Mouse (Mus musculus) bone marrow, adult 2 months (tissue): ENCODE results near the gene Cilp2. TPM values are rescaled to one million over a fixed set of nuclear protein-coding genes. Genes with fewer than 3 reads are reported as not detected.

Source experiments
- H3K27ac ChIP-seq: fragments of 200-500 bp; 2 replicates; pipeline ENCODE4 v1.5.1; 2012; ENCODE audit warnings: low read depth, mild to moderate bottlenecking, control low read depth, inconsistent platforms, low read length; ENCODE audit not compliant: control insufficient read depth, poor library complexity, insufficient read depth
- H3K4me1 ChIP-seq: fragments of 200-500 bp; 2 replicates; pipeline ENCODE4 v1.6.1; 2011; ENCODE audit warnings: low read length; ENCODE audit not compliant: control insufficient read depth, insufficient read depth
- H3K4me3 ChIP-seq: fragments of 200-500 bp; replicated peaks from 2 replicates; pipeline ENCODE3; 2011; ENCODE audit warnings: mild to moderate bottlenecking, low read depth, low read length, control low read depth; ENCODE audit not compliant: control insufficient read depth
- CTCF ChIP-seq: fragments of 200-500 bp; IDR thresholded peaks from 2 replicates; pipeline ENCODE4 v1.5.1; 2011; ENCODE audit warnings: low read length, control low read depth; ENCODE audit not compliant: control insufficient read depth, insufficient read depth
- POLR2A ChIP-seq: fragments of 200-500 bp; IDR thresholded peaks from 2 replicates; pipeline ENCODE4 v1.6.1; 2011; ENCODE audit warnings: low read depth, mild to moderate bottlenecking, control low read depth, low read length, borderline replicate concordance; ENCODE audit not compliant: control insufficient read depth
- WGBS: fragments of 180-500 bp; shearing (Covaris S2); methylation state at CpG from one replicate; pipeline ENCODE4 v1.1.7; 2018; 5-methylcytosine and 5-hydroxymethylcytosine counted together
- polyA plus RNA-seq: library from polyadenylated mRNA; stranded (reverse); fragments of >200 nt; gene quantifications from 2 replicates; pipeline ENCODE4 v1.2.4, GENCODE M21; 2011; ENCODE audit warnings: low replicate concordance; ENCODE audit not compliant: missing spikeins, insufficient read depth, insufficient read length

Gene Cilp2
- polyA plus RNA-seq, result not detected in 2 replicates

DNA sequence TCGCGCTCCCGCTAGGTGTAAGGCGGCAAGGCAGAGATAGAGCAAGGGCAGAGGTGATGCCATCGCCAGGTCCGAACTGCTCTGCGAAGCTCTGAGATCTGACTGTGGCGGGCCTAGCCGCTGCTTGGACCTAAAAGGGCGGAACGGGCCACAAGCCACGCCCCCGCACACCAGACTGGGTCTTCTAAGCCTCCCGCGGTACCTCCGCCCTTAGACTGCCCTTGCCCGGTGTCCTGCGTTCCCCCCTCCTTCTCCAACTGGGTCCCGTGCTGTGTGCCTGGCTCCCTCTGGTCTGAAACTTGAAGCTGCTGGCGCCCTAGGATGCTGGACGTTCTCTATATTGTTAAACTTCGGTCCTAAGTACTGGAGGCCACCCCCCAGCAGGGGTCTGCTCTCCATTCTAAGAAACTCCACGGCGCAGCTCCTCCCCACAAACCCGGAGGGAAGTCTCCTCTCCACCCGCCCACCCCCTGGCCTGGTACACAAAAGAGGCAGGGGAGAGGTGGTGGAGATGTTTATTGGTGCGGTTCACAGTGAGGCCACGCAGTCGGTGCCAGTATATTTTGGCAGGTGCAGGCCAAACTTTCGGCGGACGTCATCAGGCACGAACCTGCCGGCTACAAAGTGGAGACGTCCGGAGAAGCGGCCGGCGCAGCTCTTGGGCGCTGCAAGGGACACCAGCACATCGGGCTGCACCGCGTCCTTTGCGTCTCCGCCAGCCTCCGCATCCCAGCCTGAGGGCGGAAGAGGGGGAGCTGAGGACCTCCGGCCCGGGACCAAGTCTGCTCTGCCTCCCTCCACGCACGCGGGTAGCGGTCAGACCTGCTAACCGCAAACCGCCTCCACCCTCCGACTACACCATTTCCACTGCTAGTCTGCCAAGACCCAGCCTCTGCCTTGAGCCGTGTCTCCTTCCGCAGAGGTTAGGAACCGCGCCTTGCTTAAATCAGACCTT, at the start of gene Cilp2:
TSS of gene Cilp2 (minus strand) at position 399 of the 955 bp plus-strand sequence.
- under 1% methylated on average over 60 of the region's 60 CpGs for WGBS
- Histone ChIP-seq H3K27ac (no peak within 1 kb of the TSS), H3K4me1 (no peaks in the 10 kb centered on the region; the same call in 1 of the 2 replicates), H3K4me3 (no peak within 1 kb of the TSS)
- TF ChIP-seq CTCF (no peak), POLR2A (peak; percentile 15; the same call in 1 of the 2 replicates)

GRCm38 (mm10) chr8:69936050-69936794, 48.7 kb upstream of the Cilp2 start:
- Histone ChIP-seq H3K4me3 (no peak overlapping the region), H3K27ac (no peak overlapping the region), H3K4me1 (peaks cover 10% of the 10 kb centered on the region)
- WGBS, result 86% methylated on average over 7 of the region's 7 CpGs
- TF ChIP-seq POLR2A, result no peak

GRCm38 (mm10) chr8:69935431-69935830, 47.9 kb upstream of the Cilp2 start:
- Histone ChIP-seq H3K27ac (no peak overlapping the region), H3K4me3 (no peak overlapping the region), H3K4me1 (peaks cover 10% of the 10 kb centered on the region)
- TF ChIP-seq CTCF, result no peak
- no peak for TF ChIP-seq POLR2A
- WGBS, result 97% methylated on average over 3 of the region's 3 CpGs

DNA sequence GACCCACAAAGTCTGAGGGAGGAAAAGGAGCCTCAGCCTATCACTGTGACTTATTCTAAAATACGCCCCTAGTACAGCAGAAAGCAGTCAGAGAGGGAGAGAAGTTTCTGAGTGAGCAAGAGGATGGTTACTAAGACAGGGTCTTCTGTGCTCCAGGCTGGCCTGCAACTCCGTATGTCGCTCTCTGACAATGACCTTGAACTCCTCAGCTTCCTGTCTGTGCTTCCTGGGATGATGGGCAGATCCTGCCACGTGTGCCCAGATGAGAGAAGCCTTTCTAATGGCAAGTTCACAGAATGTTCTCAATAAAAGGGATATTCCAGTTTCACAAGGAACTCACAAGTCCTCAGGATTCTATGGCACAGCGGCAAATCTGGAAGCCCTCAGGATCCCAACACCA, 47.1 kb upstream of the Cilp2 start:
- no peak overlapping the region for H3K4me3 ChIP-seq
- H3K4me1 ChIP-seq, result peaks cover 4% of the 10 kb centered on the region
- no peak for TF ChIP-seq CTCF
- TF ChIP-seq POLR2A, result no peak
- no peak overlapping the region; the same call in 1 of the 2 replicates for H3K27ac ChIP-seq
- WGBS, result 78% methylated on average over 5 of the region's 5 CpGs

- Histone ChIP-seq H3K27ac (no peak overlapping the region), H3K4me1 (peaks cover 4% of the 10 kb centered on the region), H3K4me3 (no peak overlapping the region)
- WGBS, result 23% methylated on average over 2 of the region's 2 CpGs
- TF ChIP-seq POLR2A, result no peak
- no peak for TF ChIP-seq CTCF
Measured at GRCm38 (mm10) chr8:69933811-69934210, 46.3 kb upstream of the Cilp2 start.

DNA sequence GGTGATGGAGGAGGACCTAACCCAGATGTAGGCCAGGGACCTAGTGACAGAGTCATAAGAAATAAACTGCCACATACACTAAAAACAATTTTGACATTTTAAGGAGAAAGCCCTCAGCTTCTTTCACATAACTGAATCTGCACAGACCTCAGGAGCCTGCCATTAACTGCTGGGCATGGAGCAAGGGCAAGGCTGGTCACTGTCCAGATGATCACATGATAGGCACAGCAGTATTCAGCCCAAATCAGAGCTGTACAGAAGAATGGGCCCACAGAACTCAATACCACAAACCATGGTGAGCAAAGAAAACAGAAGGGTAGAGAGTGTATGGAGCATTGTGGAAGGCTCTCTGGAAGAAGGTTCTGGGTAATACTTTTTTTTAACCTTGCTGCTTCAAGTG, 39.4 kb upstream of the Cilp2 start:
- no peak overlapping the region for H3K4me3 ChIP-seq
- no peak for TF ChIP-seq CTCF
- TF ChIP-seq POLR2A, result no peak
- H3K4me1 ChIP-seq, result peaks cover 2% of the 10 kb centered on the region; the same call in 1 of the 2 replicates
- no peak overlapping the region for H3K27ac ChIP-seq

DNA sequence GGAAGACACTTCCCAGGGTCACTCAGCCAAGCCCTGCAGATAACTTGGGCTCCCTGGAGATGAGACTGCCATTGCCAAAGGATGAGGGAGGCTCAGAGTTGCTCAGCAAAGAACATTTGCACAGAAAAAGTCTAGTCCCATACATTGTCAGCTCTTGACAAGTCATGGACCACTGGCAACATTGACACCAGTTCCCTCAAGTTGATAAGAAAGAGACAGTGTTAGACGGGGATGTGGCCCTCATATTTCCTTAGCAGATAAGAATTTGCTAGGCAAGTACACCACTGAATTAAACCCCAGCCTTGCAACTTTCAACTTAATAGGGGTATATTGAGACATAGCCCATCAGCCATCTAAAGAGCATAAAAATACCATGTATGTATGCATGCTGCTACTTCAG, 36.5 kb upstream of the Cilp2 start:
- Histone ChIP-seq H3K4me1 (peaks cover 10% of the 10 kb centered on the region), H3K27ac (no peak overlapping the region), H3K4me3 (no peak overlapping the region)
- 45% methylated on average over 1 of the region's 1 CpGs for WGBS
- TF ChIP-seq CTCF (no peak), POLR2A (no peak)

- H3K4me1 ChIP-seq, result peaks cover 10% of the 10 kb centered on the region
- TF ChIP-seq POLR2A (no peak), CTCF (no peak)
- H3K27ac ChIP-seq, result peak overlapping the region; percentile 54
- 89% methylated on average over 2 of the region's 2 CpGs for WGBS
- H3K4me3 ChIP-seq, result no peak overlapping the region
Measured at GRCm38 (mm10) chr8:69921141-69921540, 33.7 kb upstream of the Cilp2 start.
